Mouse (Mus musculus): ENCODE results near the gene Gmnn. TPM values are rescaled to one million over a fixed set of nuclear protein-coding genes. Genes with fewer than 3 reads are reported as not detected.

The Gmnn gene
- polyA plus RNA-seq, 2 experiments, result 43.0 to 83.6 TPM

- no peaks in the 10 kb centered on the region for H3K9me3 ChIP-seq (ENCODE audit: control insufficient read depth, low read length)
- no peaks in the 10 kb centered on the region for H3K27me3 ChIP-seq (ENCODE audit: control insufficient read depth, insufficient read depth, low read length)
- no peak overlapping the region for H3K4me2 ChIP-seq (replicated peaks; ENCODE audit: low read depth, low read length, severe bottlenecking)
- H3K4me3 ChIP-seq (replicated peaks; ENCODE audit: low read length), result no peak overlapping the region
- TF ChIP-seq POLR2A (IDR thresholded peaks at IDR 0.05; ENCODE audit: borderline replicate concordance, extremely low read depth, insufficient read depth, insufficient read length), result no peak
- no peak for DNase-seq (ENCODE audit: low spot score)
- H3K9ac ChIP-seq (ENCODE audit: low read depth, low read length, severe bottlenecking), result no peak overlapping the region
- H3K36me3 ChIP-seq (ENCODE audit: control insufficient read depth, insufficient read depth, low read length), result peaks cover 28% of the 10 kb centered on the region
- no peak for ATAC-seq (ENCODE audit: low FRiP score, low read depth)
- H3K27ac ChIP-seq (replicated peaks; ENCODE audit: low read depth, low read length), result no peak overlapping the region
- H3K4me1 ChIP-seq (ENCODE audit: control insufficient read depth, insufficient read depth, low read length), result no peaks in the 10 kb centered on the region
- WGBS, result 92% methylated on average over 8 of the region's 8 CpGs
Measured at GRCm38 (mm10) chr13:24750807-24751206, 10.9 kb downstream of the Gmnn start.

GRCm38 (mm10) chr13:24747823-24748222 is 13.9 kb downstream of the Gmnn start:
- no peak for ATAC-seq (ENCODE audit: low FRiP score, low read depth)

GRCm38 (mm10) chr13:24741028-24741427 is 20.7 kb downstream of the Gmnn start, which contains the start of gene Armh2:
TSS of gene Armh2 (plus strand) at chr13:24741232.
- H3K9me3 ChIP-seq (ENCODE audit: control insufficient read depth, low read length), result no peaks in the 10 kb centered on the region
- ATAC-seq (ENCODE audit: low FRiP score, low read depth), result no peak
- WGBS, result 93% methylated on average over 10 of the region's 10 CpGs
- H3K36me3 ChIP-seq (ENCODE audit: control insufficient read depth, insufficient read depth, low read length), result no peaks in the 10 kb centered on the region
- no peaks in the 10 kb centered on the region for H3K4me1 ChIP-seq (ENCODE audit: control insufficient read depth, insufficient read depth, low read length)
- no peak within 1 kb of the TSS for H3K4me3 ChIP-seq (replicated peaks; ENCODE audit: low read length)
- DNase-seq (ENCODE audit: low spot score), result no peak
- no peak within 1 kb of the TSS for H3K27ac ChIP-seq (replicated peaks; ENCODE audit: low read depth, low read length)
- H3K27me3 ChIP-seq (ENCODE audit: control insufficient read depth, insufficient read depth, low read length), result no peaks in the 10 kb centered on the region
- no peak within 1 kb of the TSS for H3K4me2 ChIP-seq (replicated peaks; ENCODE audit: low read depth, low read length, severe bottlenecking)
- TF ChIP-seq POLR2A (IDR thresholded peaks at IDR 0.05; ENCODE audit: borderline replicate concordance, extremely low read depth, insufficient read depth, insufficient read length), result no peak
- no peak within 1 kb of the TSS for H3K9ac ChIP-seq (ENCODE audit: low read depth, low read length, severe bottlenecking)

More at GRCm38 (mm10) chr13:24747823-24748222, 13.9 kb downstream of the Gmnn start:
- H3K4me3 ChIP-seq (replicated peaks; ENCODE audit: low read length), result no peak overlapping the region
- H3K4me1 ChIP-seq (ENCODE audit: control insufficient read depth, insufficient read depth, low read length), result no peaks in the 10 kb centered on the region
- no peak for TF ChIP-seq POLR2A (IDR thresholded peaks at IDR 0.05; ENCODE audit: borderline replicate concordance, extremely low read depth, insufficient read depth, insufficient read length)
- H3K27me3 ChIP-seq (ENCODE audit: control insufficient read depth, insufficient read depth, low read length), result no peaks in the 10 kb centered on the region
- H3K36me3 ChIP-seq (ENCODE audit: control insufficient read depth, insufficient read depth, low read length), result peaks cover 13% of the 10 kb centered on the region
- 83% methylated on average over 3 of the region's 3 CpGs for WGBS
- H3K4me2 ChIP-seq (replicated peaks; ENCODE audit: low read depth, low read length, severe bottlenecking), result no peak overlapping the region
- DNase-seq (ENCODE audit: low spot score), result no peak
- no peak overlapping the region for H3K27ac ChIP-seq (replicated peaks; ENCODE audit: low read depth, low read length)
- no peaks in the 10 kb centered on the region for H3K9me3 ChIP-seq (ENCODE audit: control insufficient read depth, low read length)
- H3K9ac ChIP-seq (ENCODE audit: low read depth, low read length, severe bottlenecking), result no peak overlapping the region

GRCm38 (mm10) chr13:24735608-24736131 is 26.1 kb downstream of the Gmnn start:
- Histone ChIP-seq H3K4me1 (ENCODE audit: control insufficient read depth, insufficient read depth, low read length) (no peaks in the 10 kb centered on the region), H3K36me3 (ENCODE audit: control insufficient read depth, insufficient read depth, low read length) (no peaks in the 10 kb centered on the region), H3K9me3 (ENCODE audit: control insufficient read depth, low read length) (no peaks in the 10 kb centered on the region), H3K4me2 (replicated peaks; ENCODE audit: low read depth, low read length, severe bottlenecking) (no peak overlapping the region), H3K27me3 (ENCODE audit: control insufficient read depth, insufficient read depth, low read length) (no peaks in the 10 kb centered on the region), H3K9ac (ENCODE audit: low read depth, low read length, severe bottlenecking) (no peak overlapping the region), H3K27ac (replicated peaks; ENCODE audit: low read depth, low read length) (no peak overlapping the region), H3K4me3 (replicated peaks; ENCODE audit: low read length) (no peak overlapping the region)
- ATAC-seq (ENCODE audit: low FRiP score, low read depth) (no peak), DNase-seq (ENCODE audit: low spot score) (no peak)
- 71% methylated on average over 6 of the region's 6 CpGs for WGBS
- TF ChIP-seq POLR2A (IDR thresholded peaks at IDR 0.05; ENCODE audit: borderline replicate concordance, extremely low read depth, insufficient read depth, insufficient read length), result no peak

- no peak overlapping the region for H3K9ac ChIP-seq (ENCODE audit: low read depth, low read length, severe bottlenecking)
- TF ChIP-seq POLR2A (IDR thresholded peaks at IDR 0.05; ENCODE audit: borderline replicate concordance, extremely low read depth, insufficient read depth, insufficient read length), result no peak
- H3K36me3 ChIP-seq (ENCODE audit: control insufficient read depth, insufficient read depth, low read length), result no peaks in the 10 kb centered on the region
- H3K4me3 ChIP-seq (replicated peaks; ENCODE audit: low read length), result no peak overlapping the region
- no peaks in the 10 kb centered on the region for H3K9me3 ChIP-seq (ENCODE audit: control insufficient read depth, low read length)
- no peak overlapping the region for H3K27ac ChIP-seq (replicated peaks; ENCODE audit: low read depth, low read length)
- no peak for DNase-seq (ENCODE audit: low spot score)
- H3K4me1 ChIP-seq (ENCODE audit: control insufficient read depth, insufficient read depth, low read length), result no peaks in the 10 kb centered on the region
- ATAC-seq (ENCODE audit: low FRiP score, low read depth), result no peak
- no peak overlapping the region for H3K4me2 ChIP-seq (replicated peaks; ENCODE audit: low read depth, low read length, severe bottlenecking)
- H3K27me3 ChIP-seq (ENCODE audit: control insufficient read depth, insufficient read depth, low read length), result no peaks in the 10 kb centered on the region
- 87% methylated on average over 5 of the region's 5 CpGs for WGBS
Measured at GRCm38 (mm10) chr13:24734502-24734901, 27.2 kb downstream of the Gmnn start.
